Mouse (Mus musculus): Measurements from ENCODE around the gene Cd2bp2. TPM values are rescaled to one million over a fixed set of nuclear protein-coding genes. Genes with fewer than 3 reads are reported as not detected.
A peak's percentile ranks its signal among the peaks of the same experiment; 100 is the strongest.

The Cd2bp2 gene
- polyA plus RNA-seq, 1 experiment from 2014 or later, result 53.9 TPM

DNA sequence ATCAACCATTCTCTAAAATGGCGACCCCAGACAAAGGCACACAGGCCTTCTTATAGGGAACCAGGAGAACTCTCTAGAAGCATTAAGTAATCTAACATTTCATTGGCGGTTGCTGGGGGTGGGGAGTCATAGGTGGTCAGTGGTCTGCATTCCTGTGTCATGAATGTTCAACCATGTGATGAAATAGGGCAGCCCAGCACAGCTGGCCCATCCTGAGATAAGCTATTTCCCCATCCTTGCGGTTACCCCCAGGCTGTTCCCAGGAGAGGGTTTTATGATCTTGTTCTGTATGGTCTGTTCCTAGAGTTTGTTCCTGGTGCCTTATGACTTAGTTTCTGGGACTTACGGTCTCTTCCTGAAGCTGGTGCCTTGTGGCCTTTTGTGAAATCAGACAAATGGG is 38.3 kb downstream of the Cd2bp2 start:
- Histone ChIP-seq H3K27ac (ENCODE audit: low read length) (no peak overlapping the region), H3K36me3 (ENCODE audit: control insufficient read depth, insufficient read depth, low read length) (no peaks in the 10 kb centered on the region), H3K9ac (ENCODE audit: low read length) (no peak overlapping the region), H3K4me2 (ENCODE audit: low read depth, low read length) (no peak overlapping the region), H3K4me1 (replicated peaks; ENCODE audit: control insufficient read depth, insufficient read depth, low read length) (no peaks in the 10 kb centered on the region), H3K27me3 (ENCODE audit: control insufficient read depth, insufficient read depth, low read depth, low read length) (no peaks in the 10 kb centered on the region), H3K9me3 (ENCODE audit: control insufficient read depth, low read length) (no peaks in the 10 kb centered on the region), H3K4me3 (ENCODE audit: low read length) (no peak overlapping the region)
- WGBS, result 79% methylated on average over 4 of the region's 4 CpGs
- no peak for ATAC-seq (ENCODE audit: low read depth)

DNA sequence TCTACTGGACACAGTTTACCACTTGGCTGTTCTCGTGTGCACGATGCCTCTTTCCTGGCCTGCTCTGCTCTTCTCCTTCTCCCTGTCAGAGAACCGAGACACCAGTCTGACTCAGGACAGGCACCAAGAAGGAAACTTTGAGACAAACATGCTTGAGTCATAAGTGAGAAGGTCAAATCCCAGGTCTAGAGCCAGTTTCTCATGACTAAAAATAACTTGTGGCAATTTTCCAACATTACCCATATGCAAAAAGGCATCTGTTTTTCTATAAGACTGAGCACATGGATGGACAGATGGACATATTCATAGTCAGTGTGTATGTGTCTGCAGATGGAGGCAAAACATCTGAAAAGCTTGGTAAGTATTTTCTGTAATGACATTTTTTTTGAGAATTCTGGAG is 42.4 kb downstream of the Cd2bp2 start:
- H3K4me3 ChIP-seq (ENCODE audit: low read length), result no peak overlapping the region
- H3K9me3 ChIP-seq (ENCODE audit: control insufficient read depth, low read length), result no peaks in the 10 kb centered on the region
- H3K9ac ChIP-seq (ENCODE audit: low read length), result no peak overlapping the region
- ATAC-seq (ENCODE audit: low read depth), result no peak
- no peak overlapping the region for H3K27ac ChIP-seq (ENCODE audit: low read length)
- no peaks in the 10 kb centered on the region for H3K36me3 ChIP-seq (ENCODE audit: control insufficient read depth, insufficient read depth, low read length)
- no peak overlapping the region for H3K4me2 ChIP-seq (ENCODE audit: low read depth, low read length)
- no peaks in the 10 kb centered on the region for H3K4me1 ChIP-seq (replicated peaks; ENCODE audit: control insufficient read depth, insufficient read depth, low read length)
- WGBS, result 59% methylated on average over 3 of the region's 3 CpGs
- H3K27me3 ChIP-seq (ENCODE audit: control insufficient read depth, insufficient read depth, low read depth, low read length), result no peaks in the 10 kb centered on the region

DNA sequence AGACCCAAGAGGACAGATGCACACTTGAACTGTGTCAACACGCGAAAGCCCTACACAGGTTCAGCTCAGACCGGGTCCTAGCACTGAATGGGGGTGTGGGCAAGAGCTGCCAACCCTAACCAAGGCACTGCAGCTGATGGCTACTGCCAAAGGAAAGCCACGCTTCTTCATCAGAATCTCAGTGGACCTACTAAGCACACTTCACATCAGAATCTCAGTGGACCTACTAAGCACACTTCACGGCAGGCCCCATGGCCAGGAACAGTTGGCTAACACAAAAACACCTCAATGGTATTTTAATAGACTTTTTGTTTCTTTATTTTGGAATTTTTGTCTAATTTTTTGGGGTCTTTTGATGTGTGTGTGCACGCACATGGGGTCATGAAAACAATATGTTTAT is 43.4 kb downstream of the Cd2bp2 start:
- Histone ChIP-seq H3K9me3 (ENCODE audit: control insufficient read depth, low read length) (no peaks in the 10 kb centered on the region), H3K4me2 (ENCODE audit: low read depth, low read length) (no peak overlapping the region), H3K9ac (ENCODE audit: low read length) (no peak overlapping the region), H3K27ac (ENCODE audit: low read length) (no peak overlapping the region), H3K4me1 (replicated peaks; ENCODE audit: control insufficient read depth, insufficient read depth, low read length) (0 out of 2 replicates have a peak, but pooled peaks cover 6% of the 10 kb centered on the region), H3K4me3 (ENCODE audit: low read length) (no peak overlapping the region), H3K36me3 (ENCODE audit: control insufficient read depth, insufficient read depth, low read length) (no peaks in the 10 kb centered on the region), H3K27me3 (ENCODE audit: control insufficient read depth, insufficient read depth, low read depth, low read length) (no peaks in the 10 kb centered on the region)
- WGBS, result 86% methylated on average over 6 of the region's 6 CpGs
- ATAC-seq (ENCODE audit: low read depth), result no peak

DNA sequence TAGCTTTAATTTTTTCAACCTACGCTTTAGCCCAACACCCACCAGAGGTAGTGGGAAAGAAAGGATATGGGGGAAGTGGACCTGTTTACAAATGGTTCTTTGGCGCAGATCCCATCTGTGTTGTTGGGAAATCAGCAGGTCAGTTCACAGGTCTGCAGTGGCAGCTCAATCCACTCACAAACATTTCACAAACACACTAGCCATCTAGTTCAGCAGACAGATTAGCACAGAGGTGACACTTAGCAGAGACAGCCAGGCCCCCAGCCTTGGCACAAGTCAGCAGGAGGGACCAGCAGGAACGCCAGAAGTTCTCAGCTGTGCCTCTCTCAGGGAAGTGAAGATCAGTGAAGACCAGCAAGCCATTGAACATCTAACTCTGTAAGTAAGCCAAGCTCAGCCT is 47.9 kb downstream of the Cd2bp2 start:
- H3K4me2 ChIP-seq (ENCODE audit: low read depth, low read length), result no peak overlapping the region
- no peaks in the 10 kb centered on the region for H3K36me3 ChIP-seq (ENCODE audit: control insufficient read depth, insufficient read depth, low read length)
- H3K9me3 ChIP-seq (ENCODE audit: control insufficient read depth, low read length), result no peaks in the 10 kb centered on the region
- H3K27ac ChIP-seq (ENCODE audit: low read length), result no peak overlapping the region
- H3K27me3 ChIP-seq (ENCODE audit: control insufficient read depth, insufficient read depth, low read depth, low read length), result no peaks in the 10 kb centered on the region
- peak; percentile 85 for ATAC-seq (ENCODE audit: low read depth)
- H3K4me3 ChIP-seq (ENCODE audit: low read length), result no peak overlapping the region
- no peak overlapping the region for H3K9ac ChIP-seq (ENCODE audit: low read length)
- 31% methylated on average over 3 of the region's 3 CpGs for WGBS
- H3K4me1 ChIP-seq (replicated peaks; ENCODE audit: control insufficient read depth, insufficient read depth, low read length), result 0 out of 2 replicates have a peak, but pooled peaks cover 6% of the 10 kb centered on the region

DNA sequence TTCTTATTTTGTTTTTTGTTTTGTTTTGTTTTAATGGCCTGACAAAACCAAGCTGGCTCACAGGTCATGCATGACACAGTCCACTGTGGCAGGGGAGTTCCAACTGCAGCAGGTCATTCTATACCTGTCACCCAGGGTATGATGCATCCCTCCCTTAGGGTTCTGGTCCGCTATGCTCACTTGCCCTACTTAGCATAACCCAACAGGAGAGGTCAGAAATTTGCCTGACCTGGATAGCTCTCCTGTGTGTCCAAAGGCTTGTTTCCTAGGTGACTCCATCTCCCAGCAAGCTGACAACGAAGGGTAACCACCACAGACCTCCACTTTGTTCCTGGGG is 49.6 kb downstream of the Cd2bp2 start:
- no peak overlapping the region for H3K27ac ChIP-seq (ENCODE audit: low read length)
- H3K36me3 ChIP-seq (ENCODE audit: control insufficient read depth, insufficient read depth, low read length), result no peaks in the 10 kb centered on the region
- 0 out of 2 replicates have a peak, but pooled peaks cover 6% of the 10 kb centered on the region for H3K4me1 ChIP-seq (replicated peaks; ENCODE audit: control insufficient read depth, insufficient read depth, low read length)
- no peak overlapping the region for H3K4me2 ChIP-seq (ENCODE audit: low read depth, low read length)
- no peaks in the 10 kb centered on the region for H3K27me3 ChIP-seq (ENCODE audit: control insufficient read depth, insufficient read depth, low read depth, low read length)
- ATAC-seq (ENCODE audit: low read depth), result no peak
- no peak overlapping the region for H3K4me3 ChIP-seq (ENCODE audit: low read length)
- H3K9ac ChIP-seq (ENCODE audit: low read length), result no peak overlapping the region
- 62% methylated on average over 2 of the region's 2 CpGs for WGBS
- no peaks in the 10 kb centered on the region for H3K9me3 ChIP-seq (ENCODE audit: control insufficient read depth, low read length)

DNA sequence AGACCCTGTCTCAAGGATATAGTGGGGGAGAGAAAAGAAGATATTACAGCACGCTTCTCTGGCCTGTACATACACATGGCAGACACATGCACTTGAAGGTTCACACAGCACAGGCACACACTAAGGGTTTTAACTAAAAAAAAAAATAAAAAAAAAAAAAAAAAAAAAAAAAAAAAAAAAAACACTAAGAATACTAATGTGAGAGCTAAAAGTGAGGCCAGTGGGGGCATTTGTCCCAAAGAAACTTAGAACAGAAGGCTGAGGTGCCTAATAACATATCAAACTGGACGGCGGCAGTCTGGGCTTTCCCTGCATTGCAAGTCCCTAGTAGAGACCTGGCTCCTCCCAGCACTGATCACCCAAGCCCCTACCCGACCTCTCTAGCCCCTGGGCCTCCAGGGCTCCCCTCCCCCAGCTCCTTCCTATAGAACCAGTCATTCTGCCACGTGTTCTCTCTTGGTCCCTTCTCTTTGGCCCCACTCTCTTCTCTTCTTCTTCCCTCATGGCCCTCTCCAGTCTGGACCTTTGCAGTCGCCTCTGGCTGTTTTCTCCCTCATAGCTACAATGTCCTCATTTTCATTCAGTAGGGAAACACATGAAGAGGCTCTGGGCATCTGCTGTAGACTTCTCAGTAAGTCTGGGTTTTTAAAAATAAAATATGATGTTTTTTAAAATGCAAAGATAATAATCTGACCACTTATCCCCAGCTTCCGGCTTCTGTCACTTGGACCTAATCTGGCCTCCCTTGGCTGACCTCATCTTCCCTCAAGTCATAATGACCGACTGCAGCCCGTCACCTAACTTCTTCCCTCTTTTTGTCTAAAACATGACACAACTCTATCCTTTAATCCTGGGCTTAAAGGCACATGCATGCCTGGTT is 50.2 kb downstream of the Cd2bp2 start:
- no peak overlapping the region for H3K4me3 ChIP-seq (ENCODE audit: low read length)
- no peak overlapping the region for H3K9ac ChIP-seq (ENCODE audit: low read length)
- 48% methylated on average over 9 of the region's 9 CpGs for WGBS
- no peak overlapping the region for H3K27ac ChIP-seq (ENCODE audit: low read length)
- no peaks in the 10 kb centered on the region for H3K27me3 ChIP-seq (ENCODE audit: control insufficient read depth, insufficient read depth, low read depth, low read length)
- H3K4me2 ChIP-seq (ENCODE audit: low read depth, low read length), result no peak overlapping the region
- no peaks in the 10 kb centered on the region for H3K9me3 ChIP-seq (ENCODE audit: control insufficient read depth, low read length)
- no peak for ATAC-seq (ENCODE audit: low read depth)
- no peaks in the 10 kb centered on the region for H3K36me3 ChIP-seq (ENCODE audit: control insufficient read depth, insufficient read depth, low read length)
- H3K4me1 ChIP-seq (replicated peaks; ENCODE audit: control insufficient read depth, insufficient read depth, low read length), result 0 out of 2 replicates have a peak, but pooled peaks cover 6% of the 10 kb centered on the region

DNA sequence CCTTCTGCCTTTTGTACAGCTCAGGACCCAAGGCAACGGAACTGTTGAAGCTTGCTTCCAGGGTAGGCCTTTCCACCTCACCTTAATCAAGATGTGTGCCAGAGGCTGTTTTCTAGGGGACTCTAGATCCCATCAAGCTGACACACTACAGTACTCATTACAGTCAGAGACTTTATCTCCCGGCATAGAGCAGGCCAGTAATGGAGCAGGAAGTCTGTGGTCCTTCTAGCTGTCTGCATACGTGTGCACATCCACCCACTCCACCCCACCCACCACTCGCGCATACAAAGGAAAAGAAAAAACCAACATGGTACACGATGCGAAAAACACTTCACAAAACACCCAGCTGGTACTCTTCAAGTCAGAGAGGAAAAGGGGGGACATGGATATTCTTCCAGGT is 51.4 kb downstream of the Cd2bp2 start:
- ATAC-seq (ENCODE audit: low read depth), result no peak
- WGBS, result 71% methylated on average over 7 of the region's 7 CpGs
- no peaks in the 10 kb centered on the region for H3K36me3 ChIP-seq (ENCODE audit: control insufficient read depth, insufficient read depth, low read length)
- H3K27me3 ChIP-seq (ENCODE audit: control insufficient read depth, insufficient read depth, low read depth, low read length), result no peaks in the 10 kb centered on the region
- H3K27ac ChIP-seq (ENCODE audit: low read length), result no peak overlapping the region
- H3K9ac ChIP-seq (ENCODE audit: low read length), result no peak overlapping the region
- 0 out of 2 replicates have a peak, but pooled peaks cover 6% of the 10 kb centered on the region for H3K4me1 ChIP-seq (replicated peaks; ENCODE audit: control insufficient read depth, insufficient read depth, low read length)
- no peaks in the 10 kb centered on the region for H3K9me3 ChIP-seq (ENCODE audit: control insufficient read depth, low read length)
- H3K4me3 ChIP-seq (ENCODE audit: low read length), result no peak overlapping the region
- no peak overlapping the region for H3K4me2 ChIP-seq (ENCODE audit: low read depth, low read length)

DNA sequence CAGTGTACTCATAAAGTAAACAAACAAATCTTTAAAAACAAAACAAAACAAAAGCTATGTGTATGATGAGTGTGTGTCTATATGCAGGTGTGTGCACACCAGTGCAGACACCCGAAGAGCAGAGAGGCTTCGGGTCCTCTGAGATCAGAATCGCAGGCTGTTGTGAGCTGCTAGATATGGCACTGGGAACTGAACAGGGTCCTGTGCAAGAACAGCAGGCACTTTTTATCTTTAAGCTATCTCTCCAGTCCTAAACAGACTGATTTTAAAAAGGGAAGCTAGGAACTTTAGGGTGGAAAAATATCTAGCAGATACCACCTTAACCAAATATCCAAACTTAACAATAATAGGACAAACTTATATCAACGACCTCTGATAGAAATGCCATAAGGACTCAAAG is 53.2 kb downstream of the Cd2bp2 start:
- H3K36me3 ChIP-seq (ENCODE audit: control insufficient read depth, insufficient read depth, low read length), result no peaks in the 10 kb centered on the region
- no peak overlapping the region for H3K4me2 ChIP-seq (ENCODE audit: low read depth, low read length)
- H3K27ac ChIP-seq (ENCODE audit: low read length), result no peak overlapping the region
- no peak overlapping the region for H3K4me3 ChIP-seq (ENCODE audit: low read length)
- no peaks in the 10 kb centered on the region for H3K27me3 ChIP-seq (ENCODE audit: control insufficient read depth, insufficient read depth, low read depth, low read length)
- H3K4me1 ChIP-seq (replicated peaks; ENCODE audit: control insufficient read depth, insufficient read depth, low read length), result 0 out of 2 replicates have a peak, but pooled peaks cover 3% of the 10 kb centered on the region
- H3K9ac ChIP-seq (ENCODE audit: low read length), result no peak overlapping the region
- H3K9me3 ChIP-seq (ENCODE audit: control insufficient read depth, low read length), result no peaks in the 10 kb centered on the region
- WGBS, result 80% methylated on average over 4 of the region's 4 CpGs
- no peak for ATAC-seq (ENCODE audit: low read depth)

DNA sequence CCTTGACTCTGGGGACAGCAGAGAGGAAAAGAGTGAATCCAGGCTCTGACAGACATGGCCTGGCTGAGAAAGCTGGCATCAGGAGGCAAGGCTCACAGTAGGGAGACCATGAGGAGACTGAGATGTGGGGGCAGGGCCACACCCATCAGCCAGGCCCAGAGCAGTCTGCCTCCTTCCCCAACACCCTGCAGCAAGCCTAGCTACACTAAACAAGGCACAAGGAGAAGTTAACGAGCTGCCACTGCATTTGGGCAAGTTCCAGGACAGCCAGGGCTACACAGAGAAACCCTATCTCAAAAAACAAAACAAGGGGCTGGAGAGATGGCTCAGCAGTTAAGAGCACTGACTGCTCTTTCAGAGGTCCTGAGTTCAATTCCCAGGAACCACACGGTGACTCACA is 53.6 kb downstream of the Cd2bp2 start:
- Histone ChIP-seq H3K9ac (ENCODE audit: low read length) (no peak overlapping the region), H3K4me3 (ENCODE audit: low read length) (no peak overlapping the region), H3K9me3 (ENCODE audit: control insufficient read depth, low read length) (no peaks in the 10 kb centered on the region), H3K4me1 (replicated peaks; ENCODE audit: control insufficient read depth, insufficient read depth, low read length) (0 out of 2 replicates have a peak, but pooled peaks cover 2% of the 10 kb centered on the region), H3K36me3 (ENCODE audit: control insufficient read depth, insufficient read depth, low read length) (no peaks in the 10 kb centered on the region), H3K27me3 (ENCODE audit: control insufficient read depth, insufficient read depth, low read depth, low read length) (no peaks in the 10 kb centered on the region), H3K27ac (ENCODE audit: low read length) (no peak overlapping the region), H3K4me2 (ENCODE audit: low read depth, low read length) (no peak overlapping the region)
- WGBS, result 37% methylated on average over 2 of the region's 2 CpGs
- peak; percentile 43; the same call in 1 of the 2 replicates for ATAC-seq (ENCODE audit: low read depth)

Data from lung, embryonic 16.5 days (tissue).